In genomic region chr11:60058441-60058840, GRCm38 (mm10) we compare ENCODE assay signal across 16 mouse cellular contexts. TPM values are rescaled to one million over a fixed set of nuclear protein-coding genes. Genes with fewer than 3 reads are reported as not detected.
DNase-seq lines count a peak whose midpoint lies in the region; ATAC-seq lines count a peak whose summit lies in the region.
"Had no signal": no experiment of that assay in that cellular context is flagged by ENCODE, and none has a peak within 500 bp of the region (broad histone marks: within the 10 kb centered on the region; RNA-seq: fewer than 3 reads in every experiment).

No protein-coding gene starts in this region.

- whole genome bisulfite sequencing in embryonic facial prominence, embryonic 14.5 days: 72% methylated on average over 10 of the region's 10 CpGs
- WGBS in embryonic facial prominence, embryonic 15.5 days: 74% methylated on average over 10 of the region's 10 CpGs

- no peak overlapping the region for H3K9ac ChIP-seq in embryonic facial prominence, embryonic 14.5 days (ENCODE audit: low read depth, low read length)
- H3K9ac ChIP-seq in embryonic facial prominence, embryonic 15.5 days: no peak overlapping the region
- H3K9ac ChIP-seq: forebrain, embryonic 12.5 days; heart, embryonic 12.5 days had no signal

- no peak for ATAC-seq in cerebellum, adult (ENCODE audit: insufficient number of reproducible peaks, low FRiP score, low TSS enrichment)
- no peak for ATAC-seq in embryonic facial prominence, embryonic 14.5 days (ENCODE audit: low read depth)
- ATAC-seq in embryonic facial prominence, embryonic 15.5 days (ENCODE audit: insufficient number of reproducible peaks, low FRiP score, low TSS enrichment, low read depth): no peak; the same call in 1 of the 2 replicates
- ATAC-seq: forebrain, embryonic 16.5 days; hindbrain, embryonic 16.5 days; inflammation-experienced regulatory T-cells, adult 6 months; intestine, postnatal 0 days had no signal

- no peaks in the 10 kb centered on the region for H3K4me1 ChIP-seq in embryonic facial prominence, embryonic 14.5 days (ENCODE audit: control insufficient read depth, insufficient read depth, low read length)
- H3K4me1 ChIP-seq in embryonic facial prominence, embryonic 15.5 days: peaks cover 5% of the 10 kb centered on the region; the same call in 1 of the 2 replicates
- H3K4me1 ChIP-seq: forebrain, embryonic 12.5 days had no signal

- no peak overlapping the region for H3K4me2 ChIP-seq in embryonic facial prominence, embryonic 14.5 days (ENCODE audit: low read depth, low read length)
- no peak overlapping the region for H3K4me2 ChIP-seq in embryonic facial prominence, embryonic 15.5 days (replicated peaks)
- H3K4me2 ChIP-seq: forebrain, embryonic 12.5 days; heart, embryonic 12.5 days had no signal

- no peaks in the 10 kb centered on the region for H3K36me3 ChIP-seq in embryonic facial prominence, embryonic 14.5 days (ENCODE audit: control insufficient read depth, insufficient read depth, low read length)
- no peaks in the 10 kb centered on the region for H3K36me3 ChIP-seq in embryonic facial prominence, embryonic 15.5 days
- H3K36me3 ChIP-seq: forebrain, embryonic 12.5 days; heart, embryonic 12.5 days had no signal

- intact Hi-C loops in gastrocnemius, postnatal 14 days (cut with DNase I; ENCODE audit: low total_unique reads): no loop called here

- H3K9me3 ChIP-seq in embryonic facial prominence, embryonic 14.5 days (ENCODE audit: control insufficient read depth, low read length): no peaks in the 10 kb centered on the region
- H3K9me3 ChIP-seq in embryonic facial prominence, embryonic 15.5 days (replicated peaks): no peaks in the 10 kb centered on the region
- H3K9me3 ChIP-seq: forebrain, embryonic 12.5 days; heart, embryonic 12.5 days had no signal

- H3K27ac ChIP-seq in embryonic facial prominence, embryonic 14.5 days (replicated peaks; ENCODE audit: low read depth, low read length): 0 out of 2 replicates have a peak overlapping the region, but pooled peaks have one; percentile 48
- 0 out of 2 replicates have a peak overlapping the region, but pooled peaks have one; percentile 34 for H3K27ac ChIP-seq in embryonic facial prominence, embryonic 15.5 days (replicated peaks)
- H3K27ac ChIP-seq: forebrain, embryonic 12.5 days had no signal

- no peaks in the 10 kb centered on the region for H3K27me3 ChIP-seq in embryonic facial prominence, embryonic 14.5 days (replicated peaks; ENCODE audit: control insufficient read depth, insufficient read depth, low read length)
- no peaks in the 10 kb centered on the region for H3K27me3 ChIP-seq in embryonic facial prominence, embryonic 15.5 days
- H3K27me3 ChIP-seq: heart, embryonic 12.5 days had no signal

- peak; percentile 31 to 37 for DNase-seq in cerebellum, postnatal 14 days
- DNase-seq in gastrocnemius, postnatal 14 days: peak; percentile 18
- no peak for DNase-seq in gastrocnemius, adult 8-10 months (ENCODE audit: low spot score in 2 of 2)
- no peak for DNase-seq in embryonic facial prominence, embryonic 14.5 days (ENCODE audit: low spot score)
- DNase-seq: adrenal gland, postnatal 10 days; cerebellum, adult 8-10 months; cerebellum, postnatal 36 days; kidney, adult 8-10 months had no signal

- no peak overlapping the region for H3K4me3 ChIP-seq in embryonic facial prominence, embryonic 14.5 days (ENCODE audit: low read depth, low read length)
- no peak overlapping the region for H3K4me3 ChIP-seq in embryonic facial prominence, embryonic 15.5 days (replicated peaks)
- H3K4me3 ChIP-seq: forebrain, embryonic 12.5 days; heart, embryonic 12.5 days had no signal

RNA-seq across cellular contexts. Expression of gene Pemt, which starts 12.2 kb away (rescaled TPM):
- 1 to 10 TPM; 4.4 to 5.5 TPM for total RNA-seq in gastrocnemius, postnatal 14 days (2021)
- total RNA-seq in gastrocnemius, adult 8-10 months (2022): 1 to 10 TPM; 2.0 to 4.5 (median 3.7) TPM
- polyA plus RNA-seq in embryonic facial prominence, embryonic 14.5 days (2014; fragmentation: Nextera tagmentation; extraction: Ambion mirVana): 8.0 and 9.2 TPM in 2 replicates
- 5.9 and 6.8 TPM in 2 replicates for polyA plus RNA-seq in embryonic facial prominence, embryonic 15.5 days (2015; fragmentation: Nextera tagmentation; extraction: Ambion mirVana)

RNA-seq across cellular contexts. Expression of gene Rai1, which starts 46.4 kb away (rescaled TPM):
- total RNA-seq in gastrocnemius, postnatal 14 days (2021): 10 to 100 TPM; 15.9 to 18.3 TPM
- total RNA-seq in gastrocnemius, adult 8-10 months (2022): 10 to 100 TPM; 18.0 to 25.7 (median 21.4) TPM
- 23.9 and 27.6 TPM in 2 replicates for polyA plus RNA-seq in embryonic facial prominence, embryonic 14.5 days (2014; fragmentation: Nextera tagmentation; extraction: Ambion mirVana)
- polyA plus RNA-seq in embryonic facial prominence, embryonic 15.5 days (2015; fragmentation: Nextera tagmentation; extraction: Ambion mirVana): 22.2 and 25.4 TPM in 2 replicates

Comparison
In these comparisons a context has a peak if more than half of its experiments do, and no peak if none do; other contexts are left out.
1. DNase-seq: peak in cerebellum, postnatal 14 days (2 of 2) and gastrocnemius, postnatal 14 days (single experiment); none in gastrocnemius, adult 8-10 months (0 of 2) and embryonic facial prominence, embryonic 14.5 days (single experiment).